Mouse (Mus musculus) stomach, postnatal 0 days (tissue): ENCODE data around the gene Magix. TPM values are rescaled to one million over a fixed set of nuclear protein-coding genes. Genes with fewer than 3 reads are reported as not detected.

Experiments
- ATAC-seq: fragments of 200-750 bp; cut with Nextera tagmentation; 2 replicates; pipeline ENCODE4 v1.8.0; 2017; ENCODE audit not compliant: low FRiP score, low TSS enrichment
- DNase-seq: peaks from one replicate; pipeline ENCODE4 v3.0.0-alpha.2; 2016; ENCODE audit warnings: low spot score
- H3K27ac ChIP-seq: fragments of 300-500 bp; sonication (generic); replicated peaks from 2 replicates; pipeline ENCODE4 v1.5.1; 2014; ENCODE audit warnings: mild to moderate bottlenecking, control low read depth
- H3K27me3 ChIP-seq: fragments of 300-500 bp; sonication (generic); 2 replicates; pipeline ENCODE4 v1.6.1; 2014; ENCODE audit warnings: low read length; ENCODE audit not compliant: control insufficient read depth, insufficient read depth
- H3K36me3 ChIP-seq: fragments of 300-500 bp; sonication (generic); 2 replicates; pipeline ENCODE4 v1.6.1; 2014; ENCODE audit warnings: low read length, mixed read lengths; ENCODE audit not compliant: control insufficient read depth, insufficient read depth
- H3K4me1 ChIP-seq: fragments of 300-500 bp; sonication (generic); replicated peaks from 2 replicates; pipeline ENCODE4 v1.6.1; 2014; ENCODE audit warnings: antibody characterized with exemption; ENCODE audit not compliant: control insufficient read depth, insufficient read depth
- H3K4me2 ChIP-seq: fragments of 300-500 bp; sonication (generic); replicated peaks from 2 replicates; pipeline ENCODE4 v1.6.1; 2014; ENCODE audit warnings: low read depth, mild to moderate bottlenecking, control low read depth, moderate library complexity
- H3K4me3 ChIP-seq: fragments of 300-500 bp; sonication (generic); 2 replicates; pipeline ENCODE4 v1.5.1; 2014; ENCODE audit warnings: low read depth, low read length, control low read depth
- H3K9ac ChIP-seq: fragments of 300-500 bp; sonication (generic); 2 replicates; pipeline ENCODE4 v1.6.1; 2014; ENCODE audit warnings: mild to moderate bottlenecking, low read length, control low read depth, mixed read lengths
- H3K9me3 ChIP-seq: fragments of 300-500 bp; sonication (generic); 2 replicates; pipeline ENCODE4 v1.6.1; 2016; ENCODE audit warnings: low read length; ENCODE audit not compliant: control insufficient read depth
- CTCF ChIP-seq: IDR thresholded peaks from 2 replicates; pipeline ENCODE4 v1.5.1; 2016; ENCODE audit warnings: antibody characterized with exemption, low read depth, mild to moderate bottlenecking, moderate library complexity
- EP300 ChIP-seq: optimal IDR thresholded peaks from 2 replicates; pipeline ENCODE3; 2016; ENCODE audit warnings: antibody characterized with exemption
- WGBS: fragments of 180-500 bp; shearing (Covaris S2); extraction: QIAGEN DNeasy Blood & Tissue Kit; methylation state at CpG from one replicate; pipeline ENCODE4 v1.1.7; 2014; 5-methylcytosine and 5-hydroxymethylcytosine counted together
- polyA plus RNA-seq: library from polyadenylated mRNA; unstranded; fragments of >200 nt; fragmentation: Nextera tagmentation; extraction: Ambion mirVana; gene quantifications from 2 replicates; pipeline ENCODE4 v1.2.1, GENCODE M21; 2015

Gene Magix
- polyA plus RNA-seq, 1 experiment from 2014 or later = 0.95 TPM

GRCm38 (mm10) chrX:7661086-7661485 lies 20.0 kb downstream of the Magix start:
- 74% methylated on average over 4 of the region's 4 CpGs for WGBS
- Histone ChIP-seq H3K9ac (no peak overlapping the region), H3K27ac (no peak overlapping the region), H3K4me3 (no peak overlapping the region), H3K9me3 (no peaks in the 10 kb centered on the region), H3K4me1 (no peaks in the 10 kb centered on the region), H3K36me3 (no peaks in the 10 kb centered on the region), H3K4me2 (no peak overlapping the region), H3K27me3 (no peaks in the 10 kb centered on the region)
- no peak for ATAC-seq
- no peak for DNase-seq
- TF ChIP-seq CTCF (no peak), EP300 (no peak)

GRCm38 (mm10) chrX:7658785-7659589 lies 22.1 kb downstream of the Magix start:
- H3K4me3 ChIP-seq = peak overlapping the region; percentile 48
- TF ChIP-seq EP300 = no peak
- no peak for TF ChIP-seq CTCF
- no peaks in the 10 kb centered on the region for H3K4me1 ChIP-seq
- DNase-seq (peak; percentile 35), ATAC-seq (peak; percentile 43)
- H3K9ac ChIP-seq = no peak overlapping the region
- H3K27me3 ChIP-seq = no peaks in the 10 kb centered on the region
- H3K36me3 ChIP-seq = no peaks in the 10 kb centered on the region
- H3K27ac ChIP-seq = peak overlapping the region; percentile 83
- whole genome bisulfite sequencing = 44% methylated on average over 11 of the region's 11 CpGs
- peak overlapping the region; percentile 54 for H3K4me2 ChIP-seq
- no peaks in the 10 kb centered on the region for H3K9me3 ChIP-seq

DNA sequence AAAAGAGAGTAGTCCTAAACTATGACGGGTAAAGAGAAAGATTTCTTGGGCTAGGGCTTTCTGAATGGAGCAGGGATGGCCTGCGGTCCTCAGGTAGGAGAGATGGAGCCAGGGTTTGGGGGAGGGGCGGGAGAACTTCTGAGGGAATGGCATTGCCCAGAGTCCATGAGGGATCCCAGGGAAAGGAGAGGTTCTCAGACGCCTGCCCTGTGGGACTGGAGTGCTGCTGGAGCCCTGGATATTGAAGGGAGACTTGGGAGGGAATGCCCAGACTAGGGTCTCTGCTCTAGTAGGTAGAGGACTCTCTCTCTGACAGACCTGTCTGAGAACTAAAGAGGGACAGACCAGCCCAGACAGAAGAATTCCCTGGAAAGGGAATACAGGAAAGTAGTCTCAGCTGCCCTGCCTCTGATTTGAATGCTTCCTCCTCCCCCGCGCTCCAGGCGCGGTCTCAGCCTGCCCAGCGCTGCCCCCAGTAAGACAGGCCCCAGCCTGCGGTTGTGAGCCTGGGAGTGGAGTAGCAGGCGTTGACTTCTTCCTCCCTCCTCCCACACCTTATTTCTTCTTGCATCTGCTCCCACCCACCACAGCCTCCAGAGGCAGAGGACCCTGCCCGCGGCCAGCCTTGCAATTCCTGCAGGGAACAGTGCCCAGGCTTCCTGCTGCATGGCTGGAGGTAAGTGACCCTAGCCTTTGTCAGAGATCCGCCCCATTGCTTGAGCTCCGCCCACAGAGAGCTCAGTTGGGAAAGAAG lies 22.8 kb downstream of the Magix start:
- no peaks in the 10 kb centered on the region for H3K9me3 ChIP-seq
- no peaks in the 10 kb centered on the region for H3K36me3 ChIP-seq
- WGBS = 15% methylated on average over 12 of the region's 15 CpGs
- TF ChIP-seq EP300 (no peak), CTCF (no peak)
- H3K27me3 ChIP-seq = no peaks in the 10 kb centered on the region
- H3K9ac ChIP-seq = 0 out of 2 replicates have a peak overlapping the region, but pooled peaks have one; percentile 14
- H3K4me1 ChIP-seq = no peaks in the 10 kb centered on the region
- H3K27ac ChIP-seq = peak overlapping the region; percentile 83
- peak; percentile 62 for DNase-seq
- peak; percentile 65 for ATAC-seq
- H3K4me3 ChIP-seq = peak overlapping the region; percentile 48
- peak overlapping the region; percentile 54 for H3K4me2 ChIP-seq

- H3K4me3 ChIP-seq = peak within 1 kb of the TSS; percentile 48
- H3K36me3 ChIP-seq = no peaks in the 10 kb centered on the region
- H3K27me3 ChIP-seq = no peaks in the 10 kb centered on the region
- ATAC-seq (peak; percentile 74), DNase-seq (peak; percentile 66)
- H3K9ac ChIP-seq = peak within 1 kb of the TSS; percentile 70
- peak within 1 kb of the TSS; percentile 83 for H3K27ac ChIP-seq
- TF ChIP-seq CTCF (no peak), EP300 (no peak)
- H3K9me3 ChIP-seq = no peaks in the 10 kb centered on the region
- no peaks in the 10 kb centered on the region for H3K4me1 ChIP-seq
- H3K4me2 ChIP-seq = peak within 1 kb of the TSS; percentile 54
- WGBS = 16% methylated on average over 19 of the region's 26 CpGs
These were observed 23.8 kb downstream of the Magix start, which contains the start of gene Prickle3 for GRCm38 (mm10) chrX:7657221-7657639. Prickle3 (plus strand) TSS chrX:7657260.

DNA sequence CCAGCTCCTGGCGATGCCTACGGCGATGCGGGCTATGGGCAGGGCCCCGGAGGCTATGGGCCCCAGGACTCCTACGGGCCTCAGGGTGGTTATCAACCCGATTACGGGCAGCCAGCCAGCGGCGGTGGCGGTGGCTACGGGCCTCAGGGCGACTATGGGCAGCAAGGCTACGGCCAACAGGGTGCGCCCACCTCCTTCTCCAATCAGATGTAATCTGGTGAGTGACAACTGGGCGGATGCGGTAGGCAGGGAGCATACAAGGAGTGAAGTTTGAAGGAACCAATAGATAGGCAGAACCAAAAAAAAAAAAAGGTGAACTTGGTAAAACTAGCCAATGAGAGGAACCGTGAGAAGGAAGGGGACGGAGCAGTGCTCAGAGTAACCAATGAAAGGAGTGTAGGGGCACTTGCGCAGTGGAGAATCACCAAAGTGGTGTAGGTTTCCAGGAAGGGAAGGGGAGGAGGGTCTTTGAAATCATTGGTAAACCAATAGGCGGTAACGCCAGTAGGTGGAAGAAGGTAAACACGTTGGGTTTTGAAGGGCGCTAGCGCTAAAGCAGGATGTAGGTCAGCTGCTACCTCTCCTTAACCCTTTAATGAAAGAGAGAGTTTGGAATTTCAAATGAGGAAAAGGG lies 32.3 kb downstream of the Magix start:
- 14% methylated on average over 25 of the region's 25 CpGs for WGBS
- Histone ChIP-seq H3K4me3 (peak overlapping the region; percentile 40), H3K4me2 (peak overlapping the region; percentile 63), H3K36me3 (no peaks in the 10 kb centered on the region), H3K4me1 (no peaks in the 10 kb centered on the region), H3K9me3 (no peaks in the 10 kb centered on the region), H3K27me3 (no peaks in the 10 kb centered on the region), H3K27ac (peak overlapping the region; percentile 81), H3K9ac (peak overlapping the region; percentile 68)
- peak; percentile 82 for DNase-seq
- peak; percentile 97 for ATAC-seq
- TF ChIP-seq CTCF = peak; percentile 57
- TF ChIP-seq EP300 = peak; percentile 69
